7 mouse cellular contexts compared by ENCODE assay signal in the genomic region with DNA sequence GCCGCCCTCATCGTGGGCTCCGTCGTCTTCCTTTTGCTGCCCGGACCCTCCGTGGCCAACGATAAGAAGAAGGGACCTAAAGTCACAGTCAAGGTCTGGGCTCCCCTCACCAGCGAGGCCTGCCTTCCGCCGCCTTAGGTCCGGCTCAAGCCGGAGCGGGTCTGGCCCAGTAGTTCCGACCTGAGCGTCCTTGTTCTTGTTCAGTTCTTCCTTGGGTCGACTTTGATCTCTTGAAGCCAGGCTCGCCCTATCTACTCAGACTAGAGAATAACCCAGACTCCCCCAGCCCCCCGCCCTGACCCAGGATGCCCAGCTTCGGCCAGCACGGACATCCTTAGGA. TPM values are rescaled to one million over a fixed set of nuclear protein-coding genes. Genes with fewer than 3 reads are reported as not detected.
DNase-seq lines count a peak whose midpoint lies in the region; ATAC-seq and TF ChIP-seq lines count a peak whose summit lies in the region.

No protein-coding gene starts in this region.

- H3K4me3 ChIP-seq in neural tube, embryonic 11.5 days (ENCODE audit: low read depth, low read length), result peak overlapping the region; percentile 74
- peak overlapping the region; percentile 81 for H3K4me3 ChIP-seq in forebrain, embryonic 11.5 days (ENCODE audit: low read depth, low read length)
- peak overlapping the region; percentile 74 for H3K4me3 ChIP-seq in liver, embryonic 12.5 days
- H3K4me3 ChIP-seq in stomach, postnatal 0 days (ENCODE audit: low read depth, low read length), result peak overlapping the region; percentile 78

- no peaks in the 10 kb centered on the region for H3K27me3 ChIP-seq in neural tube, embryonic 11.5 days (ENCODE audit: control insufficient read depth, insufficient read depth, low read length)
- no peaks in the 10 kb centered on the region for H3K27me3 ChIP-seq in forebrain, embryonic 11.5 days (ENCODE audit: control insufficient read depth, insufficient read depth, low read length)
- no peaks in the 10 kb centered on the region for H3K27me3 ChIP-seq in liver, embryonic 12.5 days (replicated peaks)
- no peaks in the 10 kb centered on the region for H3K27me3 ChIP-seq in stomach, postnatal 0 days (ENCODE audit: control insufficient read depth, insufficient read depth, low read length)

- H3K4me2 ChIP-seq in neural tube, embryonic 11.5 days (ENCODE audit: low read depth), result peak overlapping the region; percentile 72
- peak overlapping the region; percentile 61 for H3K4me2 ChIP-seq in forebrain, embryonic 11.5 days (ENCODE audit: low read depth, low read length, severe bottlenecking)
- H3K4me2 ChIP-seq in liver, embryonic 12.5 days, result peak overlapping the region; percentile 83
- H3K4me2 ChIP-seq in stomach, postnatal 0 days (replicated peaks; ENCODE audit: low read depth), result peak overlapping the region; percentile 77

- H3K4me1 ChIP-seq in neural tube, embryonic 11.5 days (ENCODE audit: control insufficient read depth, insufficient read depth, low read length), result peaks cover 10% of the 10 kb centered on the region; the same call in 1 of the 2 replicates
- peaks cover 8% of the 10 kb centered on the region; the same call in 1 of the 2 replicates for H3K4me1 ChIP-seq in forebrain, embryonic 11.5 days (replicated peaks; ENCODE audit: control insufficient read depth, insufficient read depth, low read length)
- H3K4me1 ChIP-seq in liver, embryonic 12.5 days, result peaks cover 33% of the 10 kb centered on the region
- 0 out of 2 replicates have a peak, but pooled peaks cover 5% of the 10 kb centered on the region for H3K4me1 ChIP-seq in stomach, postnatal 0 days (replicated peaks; ENCODE audit: control insufficient read depth, insufficient read depth)

- 0% methylated on average over 19 of the region's 20 CpGs for WGBS in neural tube, embryonic 11.5 days
- 0% methylated on average over 20 of the region's 20 CpGs for WGBS in forebrain, embryonic 11.5 days
- WGBS in liver, embryonic 12.5 days (ENCODE audit: insufficient replicate concordance), result under 1% methylated on average over 20 of the region's 20 CpGs
- WGBS in stomach, postnatal 0 days, result 0% methylated on average over 16 of the region's 20 CpGs

- no peak for TF ChIP-seq EP300 in stomach, postnatal 0 days (optimal IDR thresholded peaks at IDR 0.05)

- H3K9ac ChIP-seq in neural tube, embryonic 11.5 days (ENCODE audit: low read length), result peak overlapping the region; percentile 84
- peak overlapping the region; percentile 86 for H3K9ac ChIP-seq in forebrain, embryonic 11.5 days (ENCODE audit: low read length)
- H3K9ac ChIP-seq in liver, embryonic 12.5 days, result peak overlapping the region; percentile 89
- H3K9ac ChIP-seq in stomach, postnatal 0 days (ENCODE audit: low read length), result peak overlapping the region; percentile 91

- DNase-seq in neural tube, embryonic 11.5 days (ENCODE audit: low spot score), result no peak
- DNase-seq in neural tube, embryonic 10.5 days (ENCODE audit: extremely low spot score, low spot score), result no peak
- no peak for DNase-seq in forebrain, embryonic 11.5 days (ENCODE audit: low spot score)
- no peak for DNase-seq in stomach, postnatal 0 days (ENCODE audit: low spot score)
- DNase-seq in spleen, adult 18-20 months, result no peak
- no peak for DNase-seq in left cerebral cortex, adult 9 months (ENCODE audit: low spot score in 2 of 2)

- no peaks in the 10 kb centered on the region for H3K9me3 ChIP-seq in neural tube, embryonic 11.5 days (ENCODE audit: control insufficient read depth, low read length)
- no peaks in the 10 kb centered on the region for H3K9me3 ChIP-seq in forebrain, embryonic 11.5 days (ENCODE audit: control insufficient read depth, low read length)
- H3K9me3 ChIP-seq in liver, embryonic 12.5 days (replicated peaks), result no peaks in the 10 kb centered on the region
- H3K9me3 ChIP-seq in stomach, postnatal 0 days (ENCODE audit: control insufficient read depth, low read length), result no peaks in the 10 kb centered on the region

- H3K27ac ChIP-seq in neural tube, embryonic 11.5 days (ENCODE audit: low read depth, low read length), result peak overlapping the region; percentile 60; the same call in 1 of the 2 replicates
- H3K27ac ChIP-seq in forebrain, embryonic 11.5 days (ENCODE audit: low read depth, low read length), result peak overlapping the region; percentile 57
- H3K27ac ChIP-seq in liver, embryonic 12.5 days, result peak overlapping the region; percentile 87
- H3K27ac ChIP-seq in stomach, postnatal 0 days (replicated peaks), result peak overlapping the region; percentile 89

- peaks cover 19% of the 10 kb centered on the region for H3K36me3 ChIP-seq in neural tube, embryonic 11.5 days (ENCODE audit: control insufficient read depth, insufficient read depth, low read length)
- peaks cover 12% of the 10 kb centered on the region; the same call in 1 of the 2 replicates for H3K36me3 ChIP-seq in forebrain, embryonic 11.5 days (ENCODE audit: control insufficient read depth, insufficient read depth, low read length)
- H3K36me3 ChIP-seq in liver, embryonic 12.5 days, result peaks cover 39% of the 10 kb centered on the region
- peaks cover 19% of the 10 kb centered on the region for H3K36me3 ChIP-seq in stomach, postnatal 0 days (ENCODE audit: control insufficient read depth, insufficient read depth, low read length)

- no peak for TF ChIP-seq CTCF in stomach, postnatal 0 days (IDR thresholded peaks at IDR 0.05; ENCODE audit: low read depth)

- peak; percentile 46 for ATAC-seq in neural tube, embryonic 11.5 days (ENCODE audit: insufficient read depth, low FRiP score, low TSS enrichment)
- ATAC-seq in forebrain, embryonic 11.5 days (replicated peaks; ENCODE audit: low FRiP score), result peak; percentile 65
- ATAC-seq in liver, embryonic 12.5 days, result peak; percentile 56
- ATAC-seq in stomach, postnatal 0 days (ENCODE audit: low FRiP score, low TSS enrichment), result peak; percentile 75

RNA-seq across cellular contexts. Expression of a gene that starts 0.3 kb away (rescaled TPM):
- 517 and 527 TPM in 2 replicates for polyA plus RNA-seq in neural tube, embryonic 11.5 days (2014; fragmentation: Nextera tagmentation; extraction: Ambion mirVana)
- 401 and 416 TPM in 2 replicates for polyA plus RNA-seq in forebrain, embryonic 11.5 days (2014; fragmentation: Nextera tagmentation; extraction: Ambion mirVana)
- 392 and 399 TPM in 2 replicates for polyA plus RNA-seq in liver, embryonic 12.5 days (2016; fragmentation: Nextera tagmentation; extraction: Ambion mirVana)
- 827 and 843 TPM in 2 replicates for polyA plus RNA-seq in stomach, postnatal 0 days (2015; fragmentation: Nextera tagmentation; extraction: Ambion mirVana)

RNA-seq across cellular contexts. Expression of a gene that starts 9.2 kb away (rescaled TPM):
- polyA plus RNA-seq in neural tube, embryonic 11.5 days (2014; fragmentation: Nextera tagmentation; extraction: Ambion mirVana), result 3.4 and 4.9 TPM in 2 replicates
- 1.6 and 2.7 TPM in 2 replicates for polyA plus RNA-seq in forebrain, embryonic 11.5 days (2014; fragmentation: Nextera tagmentation; extraction: Ambion mirVana)
- 29.6 and 33.4 TPM in 2 replicates for polyA plus RNA-seq in liver, embryonic 12.5 days (2016; fragmentation: Nextera tagmentation; extraction: Ambion mirVana)
- 1.5 TPM in 2 replicates for polyA plus RNA-seq in stomach, postnatal 0 days (2015; fragmentation: Nextera tagmentation; extraction: Ambion mirVana)
